Mouse (Mus musculus): Measurements from ENCODE around the gene Acsbg2.

GRCm38 (mm10) chr17:56823352-56823751 lies 50.9 kb downstream of the Acsbg2 start:
- TF ChIP-seq CTCF (IDR thresholded peaks at IDR 0.05; ENCODE audit: insufficient read depth, low read length) (no peak), POLR2A (IDR thresholded peaks at IDR 0.05; ENCODE audit: borderline replicate concordance, extremely low read depth, low read depth, low read length) (no peak)

All from lung, adult 2 months (tissue).